Mouse (Mus musculus): ENCODE results near the gene Tfap2c.

DNA sequence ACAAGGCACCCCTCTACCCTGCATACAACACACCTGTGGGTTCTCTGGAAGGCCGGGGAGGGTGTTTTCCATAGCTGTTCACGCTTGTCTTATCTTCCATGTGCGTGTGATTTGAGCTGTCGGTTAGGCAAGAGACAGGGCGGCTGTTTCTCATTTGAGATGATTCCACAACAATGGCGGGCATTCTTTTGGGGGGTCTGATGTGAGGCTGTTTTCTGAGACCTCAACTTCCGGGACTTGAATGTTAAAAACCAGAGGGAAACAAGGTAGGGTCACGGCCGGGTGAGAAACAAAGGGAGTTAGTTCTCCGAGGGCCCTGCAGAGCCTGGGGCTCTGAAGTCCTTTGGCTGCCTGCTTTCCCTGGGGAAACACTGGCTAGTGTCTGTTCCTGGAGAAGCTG lies 11.6 kb downstream of the Tfap2c start:
- no peak for TF ChIP-seq CTCF (IDR thresholded peaks at IDR 0.05; ENCODE audit: borderline replicate concordance, insufficient read depth, low read length)
- no peak for TF ChIP-seq POLR2A (IDR thresholded peaks at IDR 0.05; ENCODE audit: low read depth, low read length)

Data from embryonic fibroblast, embryonic 13.5 days (primary cell).